Mouse (Mus musculus) ovary, postnatal 36 days (tissue): ENCODE measurements at regions not wholly inside any gene's neighbourhood (a gene's known extent, or its start where the extent isn't known, plus 50 kb on each side); places are given as distances from the start of the nearest gene placed in this dataset.

Source experiments
- DNase-seq: peaks from one replicate; pipeline ENCODE4 v3.0.0; 2022; ENCODE audit warnings: low spot score, mixed read lengths

GRCm38 (mm10) chr4:12837097-12837426 is 665.2 kb upstream of the Fam92a start:
- no peak for DNase-seq

DNA sequence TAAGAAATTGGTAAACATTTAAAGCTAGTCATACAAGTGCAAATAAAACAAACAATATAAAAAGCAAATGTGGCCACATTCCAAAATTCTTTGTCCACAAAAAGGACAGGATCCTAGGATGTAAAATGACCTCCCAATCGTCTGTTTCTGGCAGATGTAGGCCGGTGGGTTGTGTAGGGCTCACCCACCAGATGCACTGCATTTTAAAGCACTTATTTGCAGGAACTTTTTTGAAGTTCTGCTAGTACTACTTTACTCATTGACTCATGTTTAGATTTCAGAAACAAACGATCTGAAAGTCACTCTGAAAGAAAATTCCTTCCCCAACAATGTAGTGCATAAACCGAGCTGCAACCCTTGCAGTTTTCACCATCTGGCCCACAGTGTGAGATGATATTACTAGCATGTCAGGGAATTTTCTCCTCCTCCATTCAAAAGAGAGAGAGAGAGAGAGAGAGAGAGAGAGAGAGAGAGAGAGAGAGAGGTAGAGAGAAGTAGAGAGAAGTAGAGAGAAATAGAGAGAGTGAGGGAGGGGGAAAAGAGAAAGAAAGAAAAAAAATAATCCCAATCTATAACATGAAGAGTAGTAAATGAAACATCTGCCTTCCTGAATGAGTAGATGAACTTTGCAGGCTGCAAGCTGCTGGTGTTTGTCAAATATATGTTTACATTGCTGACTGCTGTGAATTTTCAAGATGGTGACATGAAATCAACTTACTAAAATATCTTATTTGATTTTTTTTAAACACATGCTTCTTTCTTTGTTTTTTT is 664.7 kb upstream of the Fam92a start:
- no peak for DNase-seq

DNA sequence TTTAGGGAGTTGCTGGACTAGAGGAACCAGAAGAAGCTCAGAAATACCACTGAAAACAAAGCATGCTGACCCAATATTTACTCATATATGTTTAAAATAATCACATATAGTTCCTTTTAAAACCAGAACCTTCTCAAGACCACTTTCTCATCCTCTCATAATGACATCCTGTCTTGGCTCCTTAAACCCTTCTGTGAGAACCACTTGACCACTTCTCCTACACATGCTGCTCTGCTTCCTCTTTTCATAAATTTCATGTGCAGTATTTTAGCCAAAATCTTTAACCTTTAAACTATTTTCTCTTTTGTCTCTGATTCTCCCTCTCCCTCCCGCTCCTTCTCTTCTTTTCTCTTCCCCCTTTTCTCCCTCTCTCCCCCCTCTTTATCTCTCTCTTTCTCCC is 654.6 kb upstream of the Fam92a start:
- DNase-seq: no peak

DNA sequence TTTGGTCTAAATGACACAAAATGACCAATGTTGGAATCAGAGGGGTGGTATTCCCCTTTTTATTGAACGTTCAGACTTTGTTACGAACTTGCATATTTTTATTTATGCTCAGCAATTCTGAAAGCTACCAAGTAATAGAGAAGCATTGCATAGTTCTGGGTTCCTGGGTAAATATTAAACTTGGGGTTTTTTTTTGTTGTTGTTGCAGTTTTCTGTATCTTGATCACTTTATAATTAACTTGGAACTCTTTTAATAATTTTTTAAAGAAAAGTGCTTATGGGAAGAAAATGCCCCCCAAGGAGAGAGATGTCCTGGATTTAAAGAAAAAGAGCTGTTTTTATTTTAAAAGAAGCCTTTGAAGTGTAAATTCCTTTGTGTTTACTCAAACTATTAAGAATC is 642.4 kb upstream of the Fam92a start:
- no peak for DNase-seq

GRCm38 (mm10) chr4:12801186-12801585 is 629.4 kb upstream of the Fam92a start:
- DNase-seq: no peak

DNA sequence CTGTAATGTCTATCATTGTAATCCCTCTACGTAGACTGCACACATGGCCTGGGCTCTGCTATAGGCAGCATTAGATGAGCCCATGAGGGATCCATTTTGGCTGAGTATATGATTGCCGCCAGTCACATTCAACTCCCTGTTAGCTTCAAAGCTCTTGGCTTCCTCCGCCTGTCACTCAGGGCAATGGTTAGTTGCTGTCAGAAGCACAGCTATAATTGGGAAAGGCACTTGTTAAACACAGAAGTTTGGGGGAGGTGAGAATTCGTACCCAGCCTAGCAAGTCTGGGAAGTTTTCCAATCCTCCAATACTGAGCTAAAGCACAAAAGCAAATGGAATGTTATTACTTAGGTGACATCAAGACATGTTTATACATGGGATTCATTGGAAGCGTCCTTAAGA is 627.7 kb upstream of the Fam92a start:
- no peak for DNase-seq

DNA sequence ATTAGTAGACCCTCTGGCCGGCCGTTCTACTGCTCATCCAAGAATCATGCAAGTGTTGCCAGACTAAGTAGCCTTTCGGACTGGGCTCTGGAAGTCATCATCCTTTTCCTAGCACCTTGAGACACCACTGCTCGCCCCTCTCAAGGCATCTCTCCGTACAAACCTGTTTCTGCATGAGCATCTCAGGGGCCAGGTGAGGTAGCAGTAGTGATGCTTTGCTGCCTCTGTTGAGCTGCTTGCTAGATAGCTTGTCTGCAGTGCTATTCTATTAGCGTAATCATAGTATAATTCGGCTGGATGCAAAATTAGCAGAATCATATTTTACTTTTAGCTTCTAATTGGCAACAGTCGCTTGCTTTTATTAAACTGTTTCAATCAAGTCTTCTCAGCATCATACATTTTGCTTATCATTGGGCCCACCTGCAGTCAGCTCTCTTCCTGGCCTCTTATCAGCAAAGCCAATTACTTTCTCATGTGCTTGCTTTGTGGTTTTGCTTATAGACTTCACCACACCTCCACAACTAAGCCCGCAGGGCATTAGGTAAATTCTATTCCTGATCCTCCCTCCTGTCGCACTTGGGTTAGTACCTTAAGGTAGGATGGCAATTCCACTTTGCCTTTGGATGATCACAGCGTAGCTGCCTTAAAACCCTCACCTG is 621.1 kb upstream of the Fam92a start:
- DNase-seq: no peak

- no peak for DNase-seq
These were observed 620.2 kb upstream of the Fam92a start for GRCm38 (mm10) chr4:12791786-12792674.

DNA sequence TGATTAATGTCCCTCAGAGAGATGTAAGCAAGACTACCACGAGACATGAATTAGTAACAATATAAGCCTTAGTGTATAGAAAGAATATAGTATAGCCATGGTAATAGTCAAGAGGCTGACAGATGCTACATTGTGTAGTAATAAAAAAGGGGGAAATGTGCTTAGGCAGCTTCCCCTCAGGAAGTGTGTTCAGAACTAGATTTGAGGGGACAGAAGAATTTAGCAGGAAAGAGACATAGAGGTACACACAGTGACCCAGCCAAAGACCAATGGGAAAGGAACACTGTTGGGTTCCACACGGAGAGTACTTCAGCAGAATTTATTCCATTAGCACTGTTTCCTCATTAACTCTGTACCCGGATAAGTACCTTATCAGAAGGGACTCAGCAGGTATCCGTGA is 614.0 kb upstream of the Fam92a start:
- no peak for DNase-seq

- DNase-seq: no peak
These were observed 612.7 kb upstream of the Fam92a start for GRCm38 (mm10) chr4:12784479-12784878.

DNA sequence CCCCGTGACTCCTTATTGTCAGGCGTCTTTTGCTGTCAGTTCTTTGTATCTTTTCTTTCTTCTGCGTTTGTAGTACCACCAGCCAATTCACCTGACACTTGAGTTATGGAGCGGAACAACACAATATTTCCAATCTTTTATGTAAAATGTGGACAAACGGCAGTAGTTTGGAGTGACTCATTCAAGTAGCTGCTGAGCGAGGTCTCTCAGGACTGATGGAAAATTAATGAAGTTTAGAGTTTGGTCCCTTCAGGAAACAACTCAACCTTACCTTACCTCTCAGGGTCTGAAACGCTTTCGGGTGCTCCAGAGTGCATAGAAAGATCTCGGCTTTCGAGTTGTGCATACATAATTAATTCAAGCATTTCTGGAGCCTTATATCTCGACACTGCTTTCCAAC is 612.3 kb upstream of the Fam92a start:
- DNase-seq: no peak

- no peak for DNase-seq
These were observed 610.4 kb upstream of the Fam92a start for GRCm38 (mm10) chr4:12781969-12782904.

DNA sequence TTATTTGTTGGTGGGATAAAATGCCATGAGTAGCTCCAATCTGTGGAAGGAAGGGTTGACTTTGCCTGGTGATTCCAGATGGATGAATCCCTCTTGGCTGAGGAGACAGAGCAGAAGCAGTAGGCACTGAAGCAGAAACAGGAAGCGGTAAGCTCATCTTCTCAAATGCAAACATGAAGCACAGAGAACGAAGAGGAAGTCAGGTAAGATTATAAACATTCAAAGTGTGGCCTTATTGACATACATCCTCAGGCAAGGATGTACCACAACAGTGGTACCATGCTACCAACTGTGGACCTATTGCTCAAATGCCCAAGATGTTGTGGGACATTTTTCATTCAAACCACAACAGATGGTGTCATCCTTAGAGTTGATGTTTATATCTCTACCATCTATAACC is 608.4 kb upstream of the Fam92a start:
- no peak for DNase-seq

GRCm38 (mm10) chr4:12779211-12779610 is 607.4 kb upstream of the Fam92a start:
- DNase-seq: no peak

GRCm38 (mm10) chr4:12778163-12778562 is 606.3 kb upstream of the Fam92a start:
- no peak for DNase-seq

- DNase-seq: no peak
These were observed 604.4 kb upstream of the Fam92a start for GRCm38 (mm10) chr4:12776217-12776578.

- no peak for DNase-seq
These were observed 603.9 kb upstream of the Fam92a start for GRCm38 (mm10) chr4:12775524-12776216.

DNA sequence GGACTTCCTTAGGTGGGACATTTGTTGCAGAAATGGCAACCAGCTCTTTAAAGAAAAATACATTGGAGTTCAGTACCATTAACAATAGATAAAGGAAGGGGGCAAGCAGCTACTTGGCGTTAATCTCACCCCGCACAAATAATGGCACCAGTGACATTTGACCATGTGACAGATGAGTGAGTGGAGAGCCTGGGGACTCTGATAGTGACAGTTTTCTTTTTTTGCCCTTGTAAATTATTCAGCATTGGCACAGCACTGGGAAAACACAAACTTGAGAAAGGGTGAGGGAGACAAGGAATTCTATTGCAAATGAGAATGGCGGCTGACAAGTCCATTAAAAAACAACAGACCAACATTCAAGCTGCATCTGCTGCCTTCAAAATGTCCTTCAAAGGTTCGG is 603.3 kb upstream of the Fam92a start:
- no peak for DNase-seq

- DNase-seq: no peak
These were observed 602.9 kb upstream of the Fam92a start for GRCm38 (mm10) chr4:12774671-12775070.

GRCm38 (mm10) chr4:12773201-12773600 is 601.4 kb upstream of the Fam92a start:
- DNase-seq: no peak

DNA sequence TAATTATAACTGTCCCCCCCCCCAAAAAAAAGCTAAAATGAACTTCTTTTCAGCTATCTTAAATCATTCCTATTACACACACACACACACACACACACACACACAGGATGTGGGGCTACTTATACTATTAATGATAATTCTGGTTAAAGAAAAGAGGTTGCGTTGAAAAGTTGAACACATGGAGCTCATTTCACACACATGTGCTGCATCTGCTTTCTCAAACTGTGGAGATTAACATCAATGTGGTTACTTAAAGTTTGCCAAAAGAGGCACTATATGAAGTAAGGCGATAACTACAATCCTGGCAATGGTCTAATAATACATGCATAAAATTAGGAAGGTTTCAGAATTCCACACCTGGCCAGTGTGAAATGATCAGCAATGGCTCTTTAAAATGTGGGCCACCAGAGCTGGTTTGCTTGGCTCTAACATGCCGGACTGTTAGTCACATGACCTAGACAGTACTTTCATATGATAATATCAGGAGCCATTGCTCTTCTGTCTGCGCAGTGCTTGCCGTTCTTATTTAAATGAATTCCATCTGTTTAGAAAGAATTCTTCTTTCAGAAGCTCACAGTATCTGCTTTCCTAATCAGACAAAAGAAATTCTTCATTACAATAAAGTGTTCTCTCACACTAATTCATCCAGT is 598.4 kb upstream of the Fam92a start:
- DNase-seq: no peak
